Mouse (Mus musculus) hindlimb bud, embryonic 11.5 days (tissue): Measurements from ENCODE around the gene Rufy1.

Experiments
- DNase-seq: peaks from one replicate; pipeline ENCODE4 v3.0.0-alpha.2; 2012; ENCODE audit warnings: low read depth, low spot score; ENCODE audit errors: extremely low spot score

Gene Rufy1

DNA sequence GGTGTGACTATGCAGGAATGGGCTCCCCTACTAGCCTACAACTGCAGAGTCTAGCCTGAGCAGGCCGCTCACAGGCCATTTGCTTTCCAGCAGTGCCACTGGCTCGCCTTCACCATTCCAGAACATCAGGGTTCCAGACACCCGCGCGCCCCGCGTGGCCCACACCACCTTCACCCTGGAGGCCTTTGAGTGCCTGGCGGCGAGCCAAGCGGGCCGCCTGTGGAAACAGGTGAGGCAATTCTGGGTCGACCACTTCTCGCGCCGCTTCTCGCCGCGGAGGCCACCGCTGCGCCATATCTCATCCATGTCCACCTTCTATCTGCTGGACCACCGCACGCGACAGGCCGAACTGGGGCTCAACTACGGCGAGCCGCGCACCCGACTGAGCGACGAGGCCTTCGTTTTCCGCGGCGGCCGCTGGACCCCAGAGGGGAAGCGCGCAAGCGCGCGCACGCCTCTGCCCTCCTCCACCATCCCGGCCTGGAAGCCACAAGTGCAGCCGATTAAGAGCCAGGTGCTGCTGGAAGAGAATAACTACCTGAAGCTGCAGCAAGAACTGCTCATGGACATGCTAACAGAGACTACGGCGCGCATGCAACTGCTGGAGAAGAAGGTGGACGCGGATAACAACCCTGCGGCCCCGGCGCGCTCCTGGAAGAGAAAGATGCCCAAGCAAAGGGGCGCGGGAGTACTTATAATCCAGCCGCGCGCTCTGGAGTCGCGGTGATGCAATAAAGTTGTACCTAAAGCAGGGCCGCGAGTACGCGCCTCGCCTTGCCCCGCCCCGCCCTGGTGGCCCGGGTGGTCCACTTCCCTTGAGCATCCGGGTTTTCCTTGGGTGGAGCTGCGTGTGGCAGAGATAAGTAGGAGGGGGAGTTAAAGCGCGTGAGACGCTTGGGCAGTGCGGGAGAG, 71.7 kb downstream of the Rufy1 start:
- no peak for DNase-seq

DNA sequence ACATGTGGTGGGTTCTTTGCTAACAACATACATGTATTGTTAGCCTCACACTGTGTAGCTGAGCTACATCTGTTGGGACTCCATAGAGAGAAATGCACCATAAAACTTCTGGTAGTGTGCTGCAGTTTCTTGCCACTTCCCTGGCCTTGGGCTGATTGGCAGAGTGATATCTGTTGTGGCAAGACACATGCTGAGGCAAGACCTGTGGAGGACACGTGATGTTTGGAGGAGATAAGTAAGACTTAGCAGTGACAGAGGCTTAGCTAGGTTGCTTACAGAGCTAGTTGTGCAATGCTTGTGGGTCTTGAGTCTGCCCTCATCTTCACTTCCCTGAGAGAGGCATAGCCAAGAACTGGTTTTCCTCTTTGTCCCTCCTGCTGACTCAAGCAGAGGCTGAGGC, 75.5 kb downstream of the Rufy1 start:
- DNase-seq, result no peak

DNA sequence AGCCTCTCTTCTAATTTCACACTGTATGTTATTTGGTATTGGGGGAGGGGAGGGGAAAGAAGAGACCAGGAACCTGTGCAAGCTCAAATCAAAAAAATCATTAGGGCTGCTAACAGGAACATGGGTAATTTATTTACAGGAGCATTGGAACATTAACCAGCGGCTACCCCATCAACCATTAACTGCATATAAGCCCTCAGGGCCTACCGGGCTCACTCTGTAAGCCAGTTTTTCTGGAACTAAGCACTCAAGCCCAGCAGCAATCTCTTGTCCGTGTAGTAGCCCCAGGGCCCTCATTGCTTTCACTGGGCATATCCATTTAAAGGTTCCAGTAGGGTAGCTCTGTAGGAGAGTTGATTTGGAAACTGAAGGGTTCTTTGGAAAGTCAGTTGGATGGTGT, 76.1 kb downstream of the Rufy1 start:
- no peak for DNase-seq

DNA sequence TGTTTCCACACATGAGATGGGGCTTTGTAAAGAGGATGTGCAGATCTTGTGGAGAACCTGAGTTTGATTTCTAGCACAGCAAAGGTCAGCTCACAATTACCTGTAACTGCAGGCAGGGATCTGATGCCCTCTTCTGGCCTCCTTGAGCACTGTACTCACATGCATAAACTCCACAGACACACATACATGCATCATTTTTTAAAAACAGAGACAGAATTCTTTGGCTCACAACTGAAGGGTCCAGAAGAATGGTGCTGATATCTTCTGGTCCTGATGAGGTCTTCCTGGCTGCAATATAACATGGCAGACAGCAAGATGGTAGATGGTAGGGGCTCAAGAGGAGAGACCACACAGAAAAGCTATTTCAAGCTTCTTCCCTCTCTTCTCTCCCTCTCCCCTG, 76.8 kb downstream of the Rufy1 start, which contains the start of gene Cby3:
TSS of gene Cby3 (plus strand) at position 301 of the 400 bp plus-strand sequence.
- no peak for DNase-seq

DNA sequence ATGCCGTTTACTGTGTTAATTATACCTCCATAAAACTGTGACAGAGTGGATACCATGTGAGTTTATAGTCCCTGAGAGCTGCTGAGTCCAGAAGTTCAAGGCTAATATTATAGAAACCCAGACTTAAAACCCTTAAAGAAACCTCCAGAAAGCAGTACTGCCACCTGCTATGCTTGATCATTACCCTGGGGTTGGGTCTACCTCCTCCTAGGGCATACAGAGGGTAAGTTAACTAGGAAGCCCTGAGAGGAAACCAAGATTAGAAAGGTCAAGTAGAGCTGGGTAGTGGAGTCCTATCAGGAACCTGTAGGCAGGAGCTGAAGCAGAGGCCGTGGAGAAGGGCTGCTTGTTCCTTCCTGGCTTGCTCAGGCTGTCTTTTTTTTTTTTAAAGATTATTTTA, 78.7 kb downstream of the Rufy1 start:
- no peak for DNase-seq

DNA sequence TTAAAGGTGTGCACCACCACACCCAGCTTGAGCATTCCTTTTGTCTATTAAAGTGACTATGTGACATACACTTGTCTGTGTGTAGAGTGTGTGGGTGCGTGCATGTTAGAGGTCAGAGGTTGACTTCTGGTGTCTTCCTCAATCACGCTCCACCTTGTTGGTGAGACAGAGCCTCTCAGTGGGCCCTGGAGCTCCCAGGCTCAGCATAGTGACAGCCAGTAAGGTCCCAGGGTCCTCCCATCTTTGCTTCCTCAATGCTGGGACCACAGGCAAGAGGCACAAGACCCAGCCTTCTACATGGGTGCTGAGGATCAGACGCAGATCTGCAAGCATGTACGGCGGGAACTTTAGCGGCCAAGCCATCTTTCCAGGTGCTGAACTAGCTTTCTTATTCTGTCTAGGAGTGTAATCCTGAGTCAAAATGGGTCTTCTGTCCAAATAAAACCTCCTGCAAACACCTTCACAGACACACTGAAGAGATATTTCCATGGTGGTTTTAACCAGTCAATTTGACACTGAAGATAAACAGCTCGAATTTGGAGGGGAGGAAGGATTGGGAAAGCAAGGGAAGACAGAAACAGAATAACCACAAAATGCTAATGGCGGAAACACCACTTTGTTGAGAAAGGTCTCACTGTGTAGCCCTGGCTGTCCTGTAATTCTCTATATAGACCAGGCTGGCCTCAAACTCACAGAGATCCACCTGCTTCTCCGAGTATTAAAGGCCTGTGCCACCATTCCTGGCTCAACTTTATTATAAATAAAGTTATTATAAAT, 84.5 kb downstream of the Rufy1 start:
- no peak for DNase-seq

DNA sequence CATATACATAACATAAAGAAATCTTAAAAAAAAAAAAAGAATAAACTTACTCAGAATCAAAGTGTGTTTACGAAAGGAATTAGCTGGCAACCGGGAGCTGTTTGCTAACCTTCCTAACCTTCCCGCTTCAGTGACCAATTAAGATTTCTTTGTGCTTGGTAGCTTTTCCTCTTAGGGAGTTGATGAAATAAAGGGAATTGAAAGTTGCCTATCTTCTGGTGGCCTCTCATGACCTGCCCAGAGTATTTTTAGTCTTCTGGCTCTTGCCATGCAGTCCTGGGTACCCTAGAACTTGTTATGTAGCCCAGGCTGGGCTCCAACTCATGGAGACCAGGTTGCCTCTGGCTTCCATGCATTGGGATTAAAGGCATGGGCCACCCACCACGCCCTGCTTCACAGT, 85.4 kb downstream of the Rufy1 start:
- no peak for DNase-seq
